Mouse (Mus musculus) E14TG2a.4 (cell line): ENCODE measurements around the gene Tcaim.
A peak's percentile ranks its signal among the peaks of the same experiment; 100 is the strongest.

Experiments used
- CTCF ChIP-seq: conservative IDR thresholded peaks from 2 replicates; pipeline ENCODE4 v1.5.1; 2014; ENCODE audit warnings: low read length
- POU5F1 ChIP-seq: IDR thresholded peaks from 2 replicates; pipeline ENCODE4 v1.6.1; 2014; ENCODE audit warnings: low read length, borderline replicate concordance

DNA sequence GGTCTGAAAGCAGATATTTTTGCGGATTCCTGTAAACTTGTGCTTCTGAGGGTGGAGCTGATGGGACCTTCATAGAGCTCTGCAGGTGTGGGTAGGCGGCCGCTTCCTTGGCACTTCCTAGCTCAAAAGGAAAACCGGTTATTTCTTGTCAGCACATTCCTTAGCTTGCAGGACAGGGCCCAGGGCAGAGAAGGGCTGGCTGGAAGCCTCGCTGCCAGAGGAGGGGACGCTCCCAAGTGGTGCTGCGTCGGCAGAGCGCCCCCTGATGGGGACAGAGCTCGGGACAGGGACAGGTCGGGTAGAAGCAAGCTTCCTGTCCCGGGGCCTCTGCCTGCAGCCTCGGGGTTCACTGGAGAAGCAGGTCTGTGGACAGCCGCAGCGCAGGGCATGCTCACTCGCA, 32.3 kb downstream of the Tcaim start:
- TF ChIP-seq CTCF (peak; percentile 60), POU5F1 (no peak)
